Mouse (Mus musculus): ENCODE data around the gene Ddr1. TPM values are rescaled to one million over a fixed set of nuclear protein-coding genes. Genes with fewer than 3 reads are reported as not detected.

Ddr1 gene
- polyA plus RNA-seq, 1 experiment from 2014 or later = 78.4 TPM

DNA sequence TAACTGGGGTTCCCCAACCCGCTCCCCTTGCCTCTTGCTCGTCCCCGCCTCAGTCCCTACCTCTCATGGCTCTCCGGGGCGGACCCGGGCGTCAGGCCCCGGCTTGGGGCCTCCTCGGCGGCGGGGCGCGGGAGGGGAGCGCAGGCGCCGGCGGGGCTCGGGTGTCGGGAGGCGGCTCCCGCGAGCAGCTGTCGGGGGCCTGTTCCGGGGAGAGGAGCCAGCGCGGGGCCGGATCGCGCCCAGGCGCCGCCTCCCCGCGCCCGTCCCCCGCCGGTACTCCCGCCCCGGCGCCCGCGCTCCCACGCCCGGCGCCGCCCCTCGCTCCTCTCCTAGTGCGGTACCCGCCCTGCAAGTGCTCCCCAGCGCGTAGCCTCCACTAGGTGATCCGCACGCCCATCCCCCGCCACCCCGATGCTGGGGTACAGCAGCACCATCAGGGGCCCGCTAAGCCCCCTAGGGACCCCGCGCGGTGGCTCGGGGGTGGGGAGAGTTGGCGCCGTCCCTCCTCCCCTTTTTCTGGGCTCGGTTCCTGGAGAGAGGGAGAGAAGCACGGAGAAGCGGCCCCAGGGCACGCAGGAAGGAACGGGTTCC lies 4.0 kb downstream of the Ddr1 start:
- H3K9ac ChIP-seq = peak overlapping the region; percentile 71
- peak overlapping the region; percentile 66 for H3K4me3 ChIP-seq (replicated peaks)
- WGBS = under 1% methylated on average over 58 of the region's 66 CpGs
- no peaks in the 10 kb centered on the region for H3K27me3 ChIP-seq (replicated peaks)
- peaks cover 3% of the 10 kb centered on the region; the same call in 1 of the 2 replicates for H3K36me3 ChIP-seq
- no peaks in the 10 kb centered on the region for H3K9me3 ChIP-seq
- ATAC-seq (ENCODE audit: insufficient read depth, low FRiP score, low read depth) = peak; percentile 62
- peaks cover 61% of the 10 kb centered on the region for H3K4me1 ChIP-seq
- peak overlapping the region; percentile 99 for H3K27ac ChIP-seq
- H3K4me2 ChIP-seq = peak overlapping the region; percentile 81

- peak; percentile 20 for ATAC-seq (ENCODE audit: insufficient read depth, low FRiP score, low read depth)
These were observed 4.5 kb downstream of the Ddr1 start for GRCm38 (mm10) chr17:35699919-35700318.

GRCm38 (mm10) chr17:35698501-35698883 lies 5.9 kb downstream of the Ddr1 start:
- no peak for ATAC-seq (ENCODE audit: insufficient read depth, low FRiP score, low read depth)
- peaks cover 46% of the 10 kb centered on the region for H3K4me1 ChIP-seq
- H3K36me3 ChIP-seq = peaks cover 13% of the 10 kb centered on the region
- H3K4me2 ChIP-seq = peak overlapping the region; percentile 81
- H3K9ac ChIP-seq = no peak overlapping the region
- H3K27me3 ChIP-seq (replicated peaks) = no peaks in the 10 kb centered on the region
- no peaks in the 10 kb centered on the region for H3K9me3 ChIP-seq
- WGBS = 23% methylated on average over 5 of the region's 5 CpGs
- peak overlapping the region; percentile 37 for H3K4me3 ChIP-seq (replicated peaks)
- peak overlapping the region; percentile 99 for H3K27ac ChIP-seq

More at GRCm38 (mm10) chr17:35699919-35700318, 4.5 kb downstream of the Ddr1 start:
- peak overlapping the region; percentile 81 for H3K4me2 ChIP-seq
- H3K9me3 ChIP-seq = no peaks in the 10 kb centered on the region
- H3K27ac ChIP-seq = peak overlapping the region; percentile 99
- peak overlapping the region; percentile 71 for H3K9ac ChIP-seq
- H3K36me3 ChIP-seq = peaks cover 8% of the 10 kb centered on the region; the same call in 1 of the 2 replicates
- H3K27me3 ChIP-seq (replicated peaks) = no peaks in the 10 kb centered on the region
- WGBS = 2% methylated on average over 19 of the region's 19 CpGs
- peaks cover 56% of the 10 kb centered on the region for H3K4me1 ChIP-seq
- peak overlapping the region; percentile 66 for H3K4me3 ChIP-seq (replicated peaks)

DNA sequence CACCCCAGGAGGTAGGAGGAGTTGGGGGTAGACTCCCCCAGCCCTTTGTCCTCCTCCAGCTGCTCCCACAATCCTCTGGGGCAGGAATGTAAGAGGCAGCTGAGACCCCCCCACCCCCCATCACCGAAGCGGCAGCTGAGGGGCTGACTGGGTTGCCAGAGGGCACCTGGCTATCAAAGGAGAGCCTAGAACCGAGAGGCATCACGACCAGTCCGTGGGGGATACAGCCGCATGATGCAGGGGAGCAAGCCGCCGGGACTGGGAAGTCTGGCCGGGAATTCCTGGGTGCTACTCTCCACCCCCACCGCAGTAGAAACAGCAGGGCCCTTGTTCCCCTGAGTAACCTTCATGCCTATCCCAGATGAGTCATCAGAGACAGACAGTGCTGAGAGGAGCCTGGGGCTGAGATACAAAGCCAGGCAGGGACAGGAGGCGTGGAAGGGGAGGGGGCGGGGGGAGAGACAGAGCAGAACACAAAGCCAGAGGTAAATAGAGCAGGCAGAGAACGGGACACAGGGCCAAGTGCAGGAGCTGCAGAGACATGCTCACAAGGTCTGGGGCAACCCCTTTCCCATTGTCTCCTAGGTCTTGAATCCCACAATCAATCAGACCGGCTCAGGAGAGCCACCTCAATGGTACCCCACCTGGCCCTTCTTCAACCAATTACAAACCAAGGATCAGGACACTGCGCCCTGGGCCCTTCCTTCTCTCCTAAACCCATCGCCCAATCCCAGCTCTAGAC lies 6.5 kb downstream of the Ddr1 start:
- ATAC-seq (ENCODE audit: insufficient read depth, low FRiP score, low read depth) = peak; percentile 45
- Histone ChIP-seq H3K4me2 (peak overlapping the region; percentile 81), H3K27ac (peak overlapping the region; percentile 99), H3K4me3 (replicated peaks) (peak overlapping the region; percentile 37), H3K27me3 (replicated peaks) (no peaks in the 10 kb centered on the region), H3K9ac (peak overlapping the region; percentile 29; the same call in 1 of the 2 replicates), H3K36me3 (peaks cover 19% of the 10 kb centered on the region), H3K9me3 (no peaks in the 10 kb centered on the region), H3K4me1 (peaks cover 43% of the 10 kb centered on the region)
- WGBS = 5% methylated on average over 16 of the region's 16 CpGs

DNA sequence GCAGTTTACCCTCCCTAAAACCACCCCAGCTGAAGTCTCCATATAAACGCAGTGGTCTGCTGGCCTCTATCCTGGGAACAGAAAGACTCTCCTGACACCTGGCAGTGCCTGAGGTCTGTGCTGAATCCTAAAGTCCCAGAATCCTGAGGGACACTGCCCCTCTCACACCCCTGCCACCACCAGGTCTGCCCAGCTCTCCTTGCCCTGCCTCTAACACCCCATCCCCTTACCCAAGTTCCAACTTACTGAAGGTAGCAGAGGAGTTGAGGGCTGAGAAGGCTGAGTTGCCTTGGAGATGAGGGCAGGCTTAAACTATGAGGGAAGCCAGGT lies 7.0 kb downstream of the Ddr1 start:
- Histone ChIP-seq H3K9ac (0 out of 2 replicates have a peak overlapping the region, but pooled peaks have one; percentile 29), H3K4me1 (peaks cover 40% of the 10 kb centered on the region), H3K4me3 (replicated peaks) (peak overlapping the region; percentile 37), H3K27ac (peak overlapping the region; percentile 99), H3K36me3 (peaks cover 24% of the 10 kb centered on the region), H3K4me2 (peak overlapping the region; percentile 81), H3K9me3 (no peaks in the 10 kb centered on the region), H3K27me3 (replicated peaks) (no peaks in the 10 kb centered on the region)
- 11% methylated on average over 1 of the region's 1 CpGs for WGBS
- ATAC-seq (ENCODE audit: insufficient read depth, low FRiP score, low read depth) = no peak

- Histone ChIP-seq H3K4me2 (peak overlapping the region; percentile 81), H3K27ac (peak overlapping the region; percentile 99; the same call in 1 of the 2 replicates), H3K4me1 (peaks cover 33% of the 10 kb centered on the region), H3K9ac (no peak overlapping the region), H3K4me3 (replicated peaks) (peak overlapping the region; percentile 37), H3K27me3 (replicated peaks) (no peaks in the 10 kb centered on the region), H3K9me3 (no peaks in the 10 kb centered on the region), H3K36me3 (peaks cover 31% of the 10 kb centered on the region)
- no peak for ATAC-seq (ENCODE audit: insufficient read depth, low FRiP score, low read depth)
- 25% methylated on average over 6 of the region's 6 CpGs for WGBS
These were observed 7.7 kb downstream of the Ddr1 start for GRCm38 (mm10) chr17:35696691-35697090.

- Histone ChIP-seq H3K4me3 (replicated peaks) (no peak overlapping the region), H3K27me3 (replicated peaks) (no peaks in the 10 kb centered on the region), H3K27ac (no peak overlapping the region), H3K36me3 (peaks cover 43% of the 10 kb centered on the region), H3K4me2 (no peak overlapping the region), H3K4me1 (peaks cover 31% of the 10 kb centered on the region), H3K9ac (no peak overlapping the region), H3K9me3 (no peaks in the 10 kb centered on the region)
- WGBS = 87% methylated on average over 2 of the region's 2 CpGs
- no peak for ATAC-seq (ENCODE audit: insufficient read depth, low FRiP score, low read depth)
These were observed 9.1 kb downstream of the Ddr1 start for GRCm38 (mm10) chr17:35695289-35695688.

DNA sequence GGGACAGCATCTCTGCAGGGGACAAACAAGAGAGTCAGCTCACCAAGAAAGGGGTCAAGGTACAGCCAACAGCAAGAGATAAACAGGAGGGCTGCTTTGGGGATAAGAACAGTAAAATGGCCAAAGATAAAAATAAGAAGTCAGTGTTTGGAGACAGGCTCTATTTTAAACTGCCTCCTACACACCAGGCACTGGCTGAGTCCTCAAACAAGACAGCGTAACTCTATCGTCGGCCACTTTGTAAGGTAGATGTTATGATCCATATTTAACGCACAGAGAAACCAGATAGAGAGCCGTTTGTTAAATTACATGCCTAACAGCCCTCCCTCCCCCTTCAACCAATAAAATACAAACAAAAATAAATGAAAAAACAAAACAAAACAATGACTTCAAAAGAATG lies 10.5 kb downstream of the Ddr1 start:
- H3K27me3 ChIP-seq (replicated peaks) = no peaks in the 10 kb centered on the region
- no peak for ATAC-seq (ENCODE audit: insufficient read depth, low FRiP score, low read depth)
- 83% methylated on average over 5 of the region's 5 CpGs for WGBS
- no peak overlapping the region for H3K27ac ChIP-seq
- H3K4me2 ChIP-seq = no peak overlapping the region
- H3K4me1 ChIP-seq = peaks cover 20% of the 10 kb centered on the region
- no peak overlapping the region for H3K4me3 ChIP-seq (replicated peaks)
- H3K9ac ChIP-seq = no peak overlapping the region
- H3K9me3 ChIP-seq = no peaks in the 10 kb centered on the region
- peaks cover 53% of the 10 kb centered on the region for H3K36me3 ChIP-seq

DNA sequence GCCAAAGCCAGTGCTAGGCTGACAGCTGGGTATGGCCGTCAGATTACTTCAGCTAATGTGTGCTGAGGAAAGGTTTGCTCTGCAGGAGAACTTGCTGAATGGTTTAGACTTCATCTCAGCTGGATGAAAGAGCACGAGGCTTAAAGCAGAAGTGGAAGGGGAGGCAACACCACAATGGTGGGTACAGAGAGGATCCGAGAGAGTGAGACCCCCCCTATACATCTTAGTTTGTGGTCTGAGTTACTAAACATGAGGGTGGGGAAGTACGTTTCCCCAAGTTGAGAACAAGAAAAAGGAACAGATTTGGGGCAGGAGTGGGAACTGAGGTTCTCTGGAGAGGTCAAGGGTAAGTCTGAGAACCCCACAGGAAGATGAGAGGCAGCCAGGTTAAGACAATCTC lies 12.1 kb downstream of the Ddr1 start:
- peaks cover 69% of the 10 kb centered on the region for H3K36me3 ChIP-seq
- H3K9ac ChIP-seq = no peak overlapping the region
- H3K4me1 ChIP-seq = peaks cover 7% of the 10 kb centered on the region
- H3K4me3 ChIP-seq (replicated peaks) = no peak overlapping the region
- no peaks in the 10 kb centered on the region for H3K27me3 ChIP-seq (replicated peaks)
- 70% methylated on average over 4 of the region's 4 CpGs for WGBS
- no peak overlapping the region for H3K27ac ChIP-seq
- no peak for ATAC-seq (ENCODE audit: insufficient read depth, low FRiP score, low read depth)
- no peak overlapping the region for H3K4me2 ChIP-seq
- no peaks in the 10 kb centered on the region for H3K9me3 ChIP-seq

- no peaks in the 10 kb centered on the region for H3K9me3 ChIP-seq
- no peak overlapping the region for H3K4me3 ChIP-seq (replicated peaks)
- no peak overlapping the region for H3K27ac ChIP-seq
- no peak overlapping the region for H3K4me2 ChIP-seq
- no peak overlapping the region for H3K9ac ChIP-seq
- WGBS = 78% methylated on average over 4 of the region's 4 CpGs
- no peak for ATAC-seq (ENCODE audit: insufficient read depth, low FRiP score, low read depth)
- H3K27me3 ChIP-seq (replicated peaks) = no peaks in the 10 kb centered on the region
- H3K4me1 ChIP-seq = 0 out of 2 replicates have a peak, but pooled peaks cover 2% of the 10 kb centered on the region
- H3K36me3 ChIP-seq = peaks cover 74% of the 10 kb centered on the region
These were observed 12.6 kb downstream of the Ddr1 start for GRCm38 (mm10) chr17:35691811-35692210.

GRCm38 (mm10) chr17:35689936-35690645 lies 14.3 kb downstream of the Ddr1 start:
- H3K27me3 ChIP-seq (replicated peaks) = no peaks in the 10 kb centered on the region
- H3K4me3 ChIP-seq (replicated peaks) = no peak overlapping the region
- H3K27ac ChIP-seq = no peak overlapping the region
- 91% methylated on average over 18 of the region's 18 CpGs for WGBS
- H3K4me1 ChIP-seq = no peaks in the 10 kb centered on the region
- H3K4me2 ChIP-seq = no peak overlapping the region
- H3K9me3 ChIP-seq = no peaks in the 10 kb centered on the region
- no peak for ATAC-seq (ENCODE audit: insufficient read depth, low FRiP score, low read depth)
- H3K36me3 ChIP-seq = peaks cover 77% of the 10 kb centered on the region
- H3K9ac ChIP-seq = no peak overlapping the region
